Mouse (Mus musculus) frontal cortex, postnatal 14 days (tissue): Measurements from ENCODE around the gene Dok5.

Source experiments
- DNase-seq, 2 experiments: peaks; one replicate each; pipeline ENCODE4 v3.0.0; 2022; ENCODE audit warnings: low spot score in 2 of 2

The Dok5 gene

GRCm38 (mm10) chr2:170860576-170860975 lies 129.0 kb downstream of the Dok5 start:
- DNase-seq, result no peak

DNA sequence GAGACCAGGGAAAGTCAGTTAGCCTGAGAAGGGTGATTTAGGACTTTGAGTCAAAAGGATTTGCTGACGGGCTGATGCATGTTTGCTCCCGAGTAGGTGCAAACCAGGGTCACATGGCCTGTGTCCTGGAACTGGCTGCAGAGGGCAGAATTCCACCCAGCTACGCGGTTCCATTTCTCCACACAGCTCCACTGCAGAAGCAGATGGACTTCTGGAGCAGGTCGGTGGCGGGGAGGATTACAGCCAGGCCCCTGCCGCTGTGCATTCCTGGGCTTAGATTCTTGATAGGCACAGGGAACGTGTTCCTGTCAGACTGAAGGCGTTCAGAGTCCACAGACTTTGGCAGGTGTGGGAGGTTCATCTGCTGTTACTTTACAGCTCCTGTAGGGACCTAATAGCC lies 131.2 kb downstream of the Dok5 start:
- DNase-seq, result no peak

DNA sequence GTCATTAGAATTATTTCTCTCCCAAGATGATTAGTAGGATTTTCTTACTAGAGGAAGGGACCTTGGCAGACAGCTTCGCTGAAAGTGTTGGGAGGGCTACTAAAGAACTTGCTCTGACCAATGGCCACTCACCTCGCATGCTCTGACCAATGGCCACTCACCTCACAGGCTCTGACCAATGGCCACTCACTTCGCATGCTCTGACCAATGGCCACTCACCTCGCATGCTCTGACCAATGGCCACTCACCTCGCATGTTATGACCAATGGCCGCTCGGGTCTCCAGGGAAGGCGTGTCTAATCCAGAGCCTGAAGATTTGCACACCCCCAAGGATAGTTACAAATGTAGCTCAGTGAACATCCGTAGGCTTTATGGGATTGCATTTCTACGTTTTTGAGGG lies 131.6 kb downstream of the Dok5 start:
- DNase-seq, result no peak

GRCm38 (mm10) chr2:170864043-170864442 lies 132.4 kb downstream of the Dok5 start:
- no peak for DNase-seq

GRCm38 (mm10) chr2:170864820-170865219 lies 133.2 kb downstream of the Dok5 start:
- no peak for DNase-seq

GRCm38 (mm10) chr2:170870566-170870965 lies 139.0 kb downstream of the Dok5 start:
- DNase-seq, result no peak

- DNase-seq, result no peak
Observed at GRCm38 (mm10) chr2:170871469-170871868, 139.9 kb downstream of the Dok5 start.

DNA sequence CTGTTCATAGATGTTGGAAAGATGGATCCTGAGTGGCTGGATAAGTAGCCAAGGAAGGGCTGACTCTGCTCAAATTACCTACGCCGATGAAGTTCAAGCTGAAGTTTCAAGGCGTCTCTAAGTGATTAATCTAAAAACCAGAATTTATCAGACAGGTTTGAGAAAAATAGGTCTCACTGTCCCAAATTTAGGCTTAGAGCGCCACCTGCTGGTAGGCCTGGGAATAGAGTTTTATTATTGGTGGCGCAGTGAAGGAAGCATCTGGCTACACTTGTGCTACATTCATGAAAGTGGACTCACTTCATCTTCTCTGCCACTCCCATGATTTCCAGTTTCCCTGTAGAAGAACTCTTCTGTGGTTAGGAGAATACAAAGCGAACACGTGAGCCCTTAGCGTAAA lies 141.8 kb downstream of the Dok5 start:
- DNase-seq, result peak; percentile 49 to 85

GRCm38 (mm10) chr2:170877515-170877914 lies 145.9 kb downstream of the Dok5 start:
- peak; percentile 54 to 85 for DNase-seq

DNA sequence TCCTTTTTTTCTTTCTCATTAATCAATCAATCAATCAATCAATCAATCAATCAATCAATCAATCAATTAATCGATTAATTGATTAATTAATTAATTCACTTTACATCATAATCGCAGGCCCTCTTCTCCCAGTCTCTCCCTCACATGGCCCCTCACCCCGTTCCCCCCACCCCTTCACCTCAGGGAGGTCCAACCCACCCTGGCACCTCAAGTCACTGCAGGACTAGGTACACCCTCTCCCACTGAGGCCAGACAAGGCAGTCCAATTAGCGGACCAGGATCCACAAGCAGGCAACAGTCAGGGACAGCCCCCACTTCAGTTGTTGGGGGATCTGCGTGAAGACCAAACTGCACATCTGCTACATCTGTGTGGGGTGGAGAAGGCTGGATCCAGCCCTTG lies 146.3 kb downstream of the Dok5 start:
- DNase-seq, result no peak

GRCm38 (mm10) chr2:170884209-170884801 lies 152.7 kb downstream of the Dok5 start:
- no peak for DNase-seq

DNA sequence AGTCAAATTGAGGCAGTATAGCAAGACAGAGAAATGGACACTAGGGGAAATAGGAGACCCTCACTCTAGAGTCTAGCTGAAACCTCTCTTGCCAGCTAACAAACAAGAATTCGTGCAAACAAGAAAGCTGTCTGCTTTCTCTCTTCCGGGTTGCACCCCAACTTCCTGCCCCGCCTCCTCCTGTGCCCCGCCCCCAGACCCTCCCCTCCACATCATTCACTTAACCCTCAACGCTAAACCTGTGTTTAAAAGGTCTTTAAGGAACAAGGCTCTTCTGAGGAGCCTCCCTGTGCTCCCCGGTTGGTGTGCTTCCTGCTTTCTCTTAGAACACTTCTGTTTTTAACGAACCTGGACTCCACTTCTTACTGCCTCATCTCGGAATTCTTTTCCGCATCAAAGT lies 156.4 kb downstream of the Dok5 start:
- no peak for DNase-seq

- no peak for DNase-seq
Observed at GRCm38 (mm10) chr2:170895096-170895495, 163.5 kb downstream of the Dok5 start.

- DNase-seq, result no peak
Observed at GRCm38 (mm10) chr2:170902204-170903028, 170.8 kb downstream of the Dok5 start.

DNA sequence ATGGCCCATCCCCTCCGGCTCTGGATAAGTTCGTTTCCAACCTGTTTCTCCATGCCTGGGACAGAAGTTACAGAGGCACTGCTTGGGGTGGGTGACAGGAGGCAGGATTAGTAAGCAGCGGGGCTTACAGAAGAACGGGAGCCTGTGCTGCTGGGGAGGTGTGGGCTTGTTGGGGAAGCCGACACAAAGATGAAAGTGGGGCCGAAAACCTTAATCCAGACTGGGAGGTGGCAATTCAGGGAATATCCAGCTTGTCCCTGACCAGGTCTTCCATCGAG lies 171.4 kb downstream of the Dok5 start:
- DNase-seq, result no peak

GRCm38 (mm10) chr2:170903367-170903766 lies 171.8 kb downstream of the Dok5 start:
- DNase-seq, result no peak

DNA sequence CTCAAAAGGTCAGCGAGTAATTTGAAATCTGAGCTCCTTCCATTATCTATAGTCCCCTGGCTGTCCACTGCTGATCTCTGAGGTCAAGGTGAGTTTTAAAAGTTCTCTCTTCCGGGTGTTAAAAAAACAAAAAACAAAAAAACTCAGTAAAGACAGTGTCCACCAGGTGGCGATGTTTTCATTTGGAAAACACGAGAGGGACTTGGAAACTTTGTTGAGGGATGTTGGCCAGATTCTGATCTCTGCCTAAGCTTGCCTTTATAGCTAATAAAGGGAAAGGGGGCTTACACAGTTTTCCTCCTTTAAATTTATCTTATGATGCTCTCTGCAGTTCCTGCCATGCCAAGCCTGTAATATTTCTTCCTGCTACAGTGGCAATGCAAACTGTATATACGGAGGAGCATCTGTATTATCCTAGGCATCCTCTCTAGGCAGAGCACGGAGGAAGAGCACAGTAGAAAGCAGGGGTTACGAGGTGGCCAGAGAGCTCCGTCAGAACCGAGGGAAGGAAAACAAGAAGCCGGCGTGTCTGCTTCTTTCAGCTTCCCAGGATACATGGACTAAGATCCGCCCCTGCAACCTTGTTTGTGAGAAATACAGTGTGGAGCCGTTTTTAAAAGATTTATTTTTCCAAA lies 181.1 kb downstream of the Dok5 start:
- peak in 1 of 2 experiments; percentile 28 for DNase-seq

GRCm38 (mm10) chr2:170913863-170914262 lies 182.3 kb downstream of the Dok5 start:
- no peak for DNase-seq

DNA sequence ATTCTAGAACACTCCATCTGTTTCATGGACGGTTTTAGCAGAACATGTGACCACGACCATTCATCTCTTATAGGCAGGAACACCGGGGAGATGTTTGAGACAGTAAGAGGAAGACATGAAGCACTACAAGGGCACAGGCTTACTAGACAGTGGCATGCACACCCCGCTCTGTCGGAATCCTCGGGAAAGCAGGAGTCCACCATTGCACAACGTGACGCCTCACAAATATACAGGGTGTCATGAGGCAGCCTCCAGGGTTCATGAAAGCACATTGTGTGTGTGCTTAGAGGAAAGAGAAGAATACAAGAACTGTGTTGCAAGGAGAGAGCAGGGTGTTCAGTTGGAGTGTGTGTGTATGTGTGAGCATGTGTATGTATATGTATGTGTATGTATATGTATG lies 184.0 kb downstream of the Dok5 start:
- DNase-seq, result no peak

DNA sequence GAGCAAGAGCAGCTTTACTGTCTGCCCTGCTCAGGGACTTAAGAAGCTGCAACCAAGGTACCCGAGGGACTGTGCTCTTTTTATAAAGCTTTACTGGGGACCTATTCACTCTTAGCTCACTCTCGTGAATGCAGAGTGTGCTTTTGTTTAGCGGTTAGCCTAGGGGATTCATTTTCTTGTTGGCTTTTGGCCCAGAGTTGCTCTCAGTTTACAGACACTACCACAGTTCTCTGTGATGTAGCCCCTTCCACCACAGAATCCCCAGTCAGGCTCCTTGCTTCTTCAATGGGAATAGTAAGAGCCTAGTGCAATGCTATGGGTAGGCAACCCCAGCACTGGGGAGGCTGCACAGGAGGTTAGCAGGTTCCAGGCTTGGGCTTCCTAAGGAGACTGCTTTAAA lies 190.7 kb downstream of the Dok5 start:
- DNase-seq, result no peak

DNA sequence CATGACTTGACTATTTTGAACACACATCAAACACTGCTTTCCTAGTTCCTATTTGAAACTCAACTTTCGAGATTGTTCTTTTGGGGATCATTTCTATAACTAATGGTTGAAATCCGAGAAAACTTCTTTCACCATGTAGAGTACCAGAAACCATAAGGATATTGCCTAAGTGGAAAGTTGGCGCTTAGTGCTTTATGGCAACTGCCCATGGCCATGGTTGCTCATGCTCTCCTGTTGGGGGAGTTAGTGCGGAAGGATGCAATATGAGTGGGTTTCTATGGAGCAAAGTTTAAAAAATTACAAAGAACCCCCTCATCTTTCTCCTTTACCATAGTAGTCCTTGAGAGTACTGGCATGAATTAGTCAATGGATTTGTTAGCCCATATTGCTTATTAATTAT lies 192.5 kb downstream of the Dok5 start:
- DNase-seq, result no peak

- no peak for DNase-seq
Observed at GRCm38 (mm10) chr2:170926237-170926636, 194.6 kb downstream of the Dok5 start.
